Mouse (Mus musculus) cerebellum, adult (tissue): ENCODE results near the gene Slc4a1.

ENCODE experiments used
- ATAC-seq: cut with Nextera tagmentation; 2 replicates; pipeline ENCODE4 v1.9.2; 2017; ENCODE audit warnings: mild to moderate bottlenecking, moderate library complexity, mixed read lengths; ENCODE audit not compliant: insufficient number of reproducible peaks, low FRiP score, low TSS enrichment

Gene Slc4a1

GRCm38 (mm10) chr11:102377186-102377585, 11.2 kb upstream of the Slc4a1 start:
- ATAC-seq: no peak

- no peak; the same call in 1 of the 2 replicates for ATAC-seq
These were observed 10.3 kb upstream of the Slc4a1 start for GRCm38 (mm10) chr11:102376196-102376835.

- ATAC-seq: peak; percentile 64; the same call in 1 of the 2 replicates
These were observed 9.5 kb upstream of the Slc4a1 start for GRCm38 (mm10) chr11:102375196-102376173.

GRCm38 (mm10) chr11:102374108-102374725, 8.2 kb upstream of the Slc4a1 start:
- no peak for ATAC-seq

GRCm38 (mm10) chr11:102373646-102374045, 7.6 kb upstream of the Slc4a1 start:
- ATAC-seq: no peak

GRCm38 (mm10) chr11:102372936-102373335, 6.9 kb upstream of the Slc4a1 start:
- no peak for ATAC-seq

- ATAC-seq: no peak
These were observed 6.1 kb upstream of the Slc4a1 start for GRCm38 (mm10) chr11:102371926-102372685.

- no peak for ATAC-seq
These were observed 4.3 kb upstream of the Slc4a1 start for GRCm38 (mm10) chr11:102370285-102370684.

- ATAC-seq: no peak
These were observed 3.3 kb upstream of the Slc4a1 start for GRCm38 (mm10) chr11:102369263-102369662.

- no peak for ATAC-seq
These were observed 2.3 kb upstream of the Slc4a1 start for GRCm38 (mm10) chr11:102368347-102368746.

- no peak for ATAC-seq
These were observed 1.7 kb upstream of the Slc4a1 start for GRCm38 (mm10) chr11:102367504-102368280.

- ATAC-seq: no peak
These were observed 304 bp downstream of the Slc4a1 start for GRCm38 (mm10) chr11:102365699-102366098.

GRCm38 (mm10) chr11:102364570-102365371, 1.2 kb downstream of the Slc4a1 start:
- no peak for ATAC-seq

- ATAC-seq: no peak
These were observed 2.4 kb downstream of the Slc4a1 start for GRCm38 (mm10) chr11:102363623-102364022.

- no peak for ATAC-seq
These were observed 4.1 kb downstream of the Slc4a1 start for GRCm38 (mm10) chr11:102361776-102362495.

GRCm38 (mm10) chr11:102358365-102358764, 7.6 kb downstream of the Slc4a1 start:
- ATAC-seq: no peak

GRCm38 (mm10) chr11:102356636-102357350, 9.2 kb downstream of the Slc4a1 start:
- ATAC-seq: no peak
